Mouse (Mus musculus) small intestine, adult 2 months (tissue): ENCODE measurements around the gene Rasa4.

Source experiments
- CTCF ChIP-seq: fragments of 200-500 bp; IDR thresholded peaks from 2 replicates; pipeline ENCODE4 v1.5.1; 2012; ENCODE audit warnings: low read depth, mild to moderate bottlenecking, control low read depth, inconsistent platforms, low read length, moderate library complexity, mixed read lengths; ENCODE audit not compliant: insufficient replicate concordance, insufficient read length; ENCODE audit errors: extremely low read depth
- POLR2A ChIP-seq: fragments of 200-500 bp; IDR thresholded peaks from 2 replicates; pipeline ENCODE4 v1.6.1; 2012; ENCODE audit warnings: low read depth, mild to moderate bottlenecking, control low read depth, inconsistent platforms, low read length, moderate library complexity

GRCm38 (mm10) chr5:136139393-136139792 is 55.7 kb downstream of the Rasa4 start:
- TF ChIP-seq POLR2A (no peak), CTCF (no peak)
